Mouse (Mus musculus): ENCODE measurements at regions not wholly inside any gene's neighbourhood (a gene's known extent, or its start where the extent isn't known, plus 50 kb on each side); places are given as distances from the start of the nearest gene placed in this dataset.

- H3K36me3 ChIP-seq (ENCODE audit: insufficient read depth, low read length), result no peaks in the 10 kb centered on the region
- H3K9me3 ChIP-seq (replicated peaks; ENCODE audit: low read length), result no peaks in the 10 kb centered on the region
- no peak for TF ChIP-seq CTCF (IDR thresholded peaks at IDR 0.05; ENCODE audit: low read depth)
- no peak for ATAC-seq (replicated peaks; ENCODE audit: low FRiP score, low read depth)
- no peaks in the 10 kb centered on the region for H3K4me1 ChIP-seq (replicated peaks; ENCODE audit: insufficient read depth, low read length)
- no peak overlapping the region for H3K4me3 ChIP-seq (replicated peaks; ENCODE audit: low read depth, low read length)
- no peak for DNase-seq (ENCODE audit: low spot score)
- H3K9ac ChIP-seq (ENCODE audit: low read depth, low read length), result no peak overlapping the region
- WGBS, result 86% methylated on average over 1 of the region's 1 CpGs
- H3K27me3 ChIP-seq (ENCODE audit: insufficient read depth, low read length), result no peaks in the 10 kb centered on the region
- H3K4me2 ChIP-seq (ENCODE audit: low read length), result no peak overlapping the region
- no peak overlapping the region for H3K27ac ChIP-seq
Measured at GRCm38 (mm10) chr14:96825083-96825482, 306.2 kb upstream of the Klhl1 start.

DNA sequence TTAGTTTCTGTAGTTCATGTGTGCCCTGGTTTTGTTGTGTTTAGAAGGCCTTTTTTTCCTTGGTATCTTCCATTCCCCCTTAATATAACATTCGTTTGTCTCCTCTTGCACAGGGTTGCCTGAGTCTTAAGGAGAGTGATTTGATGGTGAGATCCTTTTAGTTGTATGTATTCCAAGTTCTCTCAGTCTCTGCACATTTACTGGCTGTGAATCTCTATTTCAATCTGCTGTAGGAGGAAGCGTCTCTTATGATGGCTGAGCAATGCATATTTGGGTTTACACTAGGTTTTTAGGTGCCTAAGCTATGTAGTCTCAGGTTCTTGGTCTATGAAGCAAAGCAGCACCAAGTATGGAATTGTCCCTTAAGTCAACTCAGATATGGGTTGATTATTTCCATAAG lies 296.8 kb upstream of the Klhl1 start:
- Histone ChIP-seq H3K9ac (ENCODE audit: low read depth, low read length) (no peak overlapping the region), H3K4me2 (ENCODE audit: low read length) (no peak overlapping the region), H3K36me3 (ENCODE audit: insufficient read depth, low read length) (no peaks in the 10 kb centered on the region), H3K4me3 (replicated peaks; ENCODE audit: low read depth, low read length) (no peak overlapping the region), H3K9me3 (replicated peaks; ENCODE audit: low read length) (no peaks in the 10 kb centered on the region), H3K27ac (no peak overlapping the region), H3K27me3 (ENCODE audit: insufficient read depth, low read length) (no peaks in the 10 kb centered on the region), H3K4me1 (replicated peaks; ENCODE audit: insufficient read depth, low read length) (no peaks in the 10 kb centered on the region)
- DNase-seq (ENCODE audit: low spot score) (no peak), ATAC-seq (replicated peaks; ENCODE audit: low FRiP score, low read depth) (no peak)
- 73% methylated on average over 2 of the region's 2 CpGs for WGBS
- no peak for TF ChIP-seq CTCF (IDR thresholded peaks at IDR 0.05; ENCODE audit: low read depth)

DNA sequence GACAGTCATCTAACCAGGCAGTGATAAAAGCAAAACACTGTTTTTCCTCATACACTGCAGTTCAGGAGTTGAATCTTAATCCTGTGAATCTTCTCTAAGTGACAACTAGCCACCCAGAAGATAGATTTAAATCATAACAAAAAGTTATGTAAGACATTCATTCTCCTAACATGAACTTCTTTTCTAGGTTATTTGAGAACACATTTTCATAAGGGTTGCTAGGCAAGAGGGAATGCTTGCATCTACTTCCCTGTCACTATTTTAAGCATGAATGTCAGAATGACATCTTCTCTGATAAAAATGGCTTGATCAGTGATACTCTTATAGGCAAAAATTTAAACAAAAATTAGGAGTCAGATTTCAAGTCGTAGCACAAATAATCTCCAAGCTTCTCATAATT lies 286.4 kb upstream of the Klhl1 start:
- Histone ChIP-seq H3K4me3 (replicated peaks; ENCODE audit: low read depth, low read length) (no peak overlapping the region), H3K9me3 (replicated peaks; ENCODE audit: low read length) (no peaks in the 10 kb centered on the region), H3K27me3 (ENCODE audit: insufficient read depth, low read length) (no peaks in the 10 kb centered on the region), H3K36me3 (ENCODE audit: insufficient read depth, low read length) (no peaks in the 10 kb centered on the region), H3K4me2 (ENCODE audit: low read length) (no peak overlapping the region), H3K4me1 (replicated peaks; ENCODE audit: insufficient read depth, low read length) (no peaks in the 10 kb centered on the region), H3K9ac (ENCODE audit: low read depth, low read length) (no peak overlapping the region), H3K27ac (no peak overlapping the region)
- DNase-seq (ENCODE audit: low spot score) (no peak), ATAC-seq (replicated peaks; ENCODE audit: low FRiP score, low read depth) (no peak)
- no peak for TF ChIP-seq CTCF (IDR thresholded peaks at IDR 0.05; ENCODE audit: low read depth)
- WGBS, result 68% methylated on average over 1 of the region's 1 CpGs

DNA sequence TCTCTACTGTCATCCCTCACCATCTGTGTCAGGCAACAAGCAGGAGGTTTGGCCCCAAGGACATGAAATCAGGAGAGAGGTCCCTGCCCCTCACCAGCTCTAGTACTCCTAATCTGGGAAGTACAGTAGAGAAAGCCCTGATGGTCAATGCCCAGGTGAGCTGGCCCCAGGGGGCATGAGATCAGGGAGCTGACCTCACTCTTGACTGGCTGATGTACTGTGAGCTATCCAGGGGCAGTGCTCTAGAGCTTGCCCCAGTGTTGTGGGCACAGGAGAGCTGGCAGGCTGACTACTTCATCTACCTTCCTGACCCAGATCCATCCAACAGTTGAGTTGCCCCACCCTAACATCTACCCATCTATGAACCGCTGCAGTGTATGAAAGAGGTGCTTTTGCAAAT lies 275.9 kb upstream of the Klhl1 start:
- H3K9me3 ChIP-seq (replicated peaks; ENCODE audit: low read length), result no peaks in the 10 kb centered on the region
- no peak overlapping the region for H3K9ac ChIP-seq (ENCODE audit: low read depth, low read length)
- no peaks in the 10 kb centered on the region for H3K4me1 ChIP-seq (replicated peaks; ENCODE audit: insufficient read depth, low read length)
- ATAC-seq (replicated peaks; ENCODE audit: low FRiP score, low read depth), result no peak
- H3K4me3 ChIP-seq (replicated peaks; ENCODE audit: low read depth, low read length), result no peak overlapping the region
- no peak for DNase-seq (ENCODE audit: low spot score)
- H3K4me2 ChIP-seq (ENCODE audit: low read length), result no peak overlapping the region
- H3K27ac ChIP-seq, result no peak overlapping the region
- no peak for TF ChIP-seq CTCF (IDR thresholded peaks at IDR 0.05; ENCODE audit: low read depth)
- 96% methylated on average over 1 of the region's 1 CpGs for WGBS
- H3K36me3 ChIP-seq (ENCODE audit: insufficient read depth, low read length), result no peaks in the 10 kb centered on the region
- H3K27me3 ChIP-seq (ENCODE audit: insufficient read depth, low read length), result no peaks in the 10 kb centered on the region

DNA sequence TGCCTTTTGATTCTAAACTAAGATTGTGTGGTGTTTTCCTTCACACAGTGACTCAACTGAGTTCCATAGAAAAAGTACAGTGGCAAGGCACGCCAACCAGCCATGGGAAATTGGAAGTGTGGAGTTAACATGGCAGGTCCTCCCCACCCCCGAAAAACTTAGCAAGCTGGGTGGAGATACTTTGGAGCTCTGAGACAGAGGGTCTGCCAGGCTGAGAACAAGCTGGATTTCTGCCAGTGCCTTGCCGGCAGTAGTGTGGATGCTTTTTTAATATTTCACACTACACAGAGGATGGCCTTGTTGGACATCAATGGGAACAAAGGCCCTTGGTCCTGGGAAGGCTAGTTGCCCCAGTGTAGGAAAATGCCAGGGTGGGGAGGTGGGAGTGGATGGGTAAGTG lies 269.0 kb upstream of the Klhl1 start:
- DNase-seq (ENCODE audit: low spot score), result no peak
- no peak for TF ChIP-seq CTCF (IDR thresholded peaks at IDR 0.05; ENCODE audit: low read depth)
- ATAC-seq (replicated peaks; ENCODE audit: low FRiP score, low read depth), result no peak
- H3K4me2 ChIP-seq (ENCODE audit: low read length), result no peak overlapping the region
- H3K4me1 ChIP-seq (replicated peaks; ENCODE audit: insufficient read depth, low read length), result no peaks in the 10 kb centered on the region
- no peak overlapping the region for H3K9ac ChIP-seq (ENCODE audit: low read depth, low read length)
- H3K36me3 ChIP-seq (ENCODE audit: insufficient read depth, low read length), result no peaks in the 10 kb centered on the region
- no peak overlapping the region for H3K27ac ChIP-seq
- H3K27me3 ChIP-seq (ENCODE audit: insufficient read depth, low read length), result no peaks in the 10 kb centered on the region
- no peaks in the 10 kb centered on the region for H3K9me3 ChIP-seq (replicated peaks; ENCODE audit: low read length)
- whole genome bisulfite sequencing, result 79% methylated on average over 3 of the region's 3 CpGs
- H3K4me3 ChIP-seq (replicated peaks; ENCODE audit: low read depth, low read length), result no peak overlapping the region

GRCm38 (mm10) chr14:96787286-96787685 lies 268.4 kb upstream of the Klhl1 start:
- 17% methylated on average over 1 of the region's 1 CpGs for WGBS
- H3K27ac ChIP-seq, result no peak overlapping the region
- no peaks in the 10 kb centered on the region for H3K9me3 ChIP-seq (replicated peaks; ENCODE audit: low read length)
- H3K4me1 ChIP-seq (replicated peaks; ENCODE audit: insufficient read depth, low read length), result no peaks in the 10 kb centered on the region
- DNase-seq (ENCODE audit: low spot score) (no peak), ATAC-seq (replicated peaks; ENCODE audit: low FRiP score, low read depth) (no peak)
- H3K9ac ChIP-seq (ENCODE audit: low read depth, low read length), result no peak overlapping the region
- no peaks in the 10 kb centered on the region for H3K27me3 ChIP-seq (ENCODE audit: insufficient read depth, low read length)
- no peak overlapping the region for H3K4me3 ChIP-seq (replicated peaks; ENCODE audit: low read depth, low read length)
- no peak for TF ChIP-seq CTCF (IDR thresholded peaks at IDR 0.05; ENCODE audit: low read depth)
- H3K36me3 ChIP-seq (ENCODE audit: insufficient read depth, low read length), result no peaks in the 10 kb centered on the region
- H3K4me2 ChIP-seq (ENCODE audit: low read length), result no peak overlapping the region

GRCm38 (mm10) chr14:96775801-96776200 lies 256.9 kb upstream of the Klhl1 start:
- no peak for DNase-seq (ENCODE audit: low spot score)

More at GRCm38 (mm10) chr14:96775801-96776200, 256.9 kb upstream of the Klhl1 start:
- no peak for ATAC-seq (replicated peaks; ENCODE audit: low FRiP score, low read depth)
- Histone ChIP-seq H3K9ac (ENCODE audit: low read depth, low read length) (no peak overlapping the region), H3K4me2 (ENCODE audit: low read length) (no peak overlapping the region), H3K4me1 (replicated peaks; ENCODE audit: insufficient read depth, low read length) (no peaks in the 10 kb centered on the region), H3K4me3 (replicated peaks; ENCODE audit: low read depth, low read length) (no peak overlapping the region), H3K36me3 (ENCODE audit: insufficient read depth, low read length) (no peaks in the 10 kb centered on the region), H3K27ac (no peak overlapping the region), H3K27me3 (ENCODE audit: insufficient read depth, low read length) (no peaks in the 10 kb centered on the region), H3K9me3 (replicated peaks; ENCODE audit: low read length) (no peaks in the 10 kb centered on the region)
- 67% methylated on average over 1 of the region's 1 CpGs for WGBS
- no peak for TF ChIP-seq CTCF (IDR thresholded peaks at IDR 0.05; ENCODE audit: low read depth)

Data from kidney, postnatal 0 days (tissue).